19 mouse cellular contexts compared by ENCODE assay signal in genomic region chr2:121682361-121682760, GRCm38 (mm10).
"Had no signal": no experiment of that assay in that cellular context is flagged by ENCODE, and none has a peak within 500 bp of the region (broad histone marks: within the 10 kb centered on the region; RNA-seq: fewer than 3 reads in every experiment).

No protein-coding gene starts in this region.

- DNase-seq: kidney, adult 8-10 months; kidney, postnatal 10 days; kidney, postnatal 36 days; layer of hippocampus, postnatal 36 days; left cerebral cortex, postnatal 4 days; liver, embryonic 13.5 days; lung, adult 2 months; lung, postnatal 14 days; lung, postnatal 4 days; midbrain, embryonic 14.5 days; retina, postnatal 1 day; right cerebral cortex, postnatal 25 days; spleen, adult 18-20 months; thymus, postnatal 25 days had no signal

- H3K4me3 ChIP-seq: kidney, embryonic 15.5 days; liver, embryonic 13.5 days; neural tube, embryonic 12.5 days; stomach, embryonic 15.5 days had no signal

- H3K4me1 ChIP-seq: kidney, embryonic 15.5 days; liver, embryonic 13.5 days; neural tube, embryonic 12.5 days; stomach, embryonic 15.5 days had no signal

- ATAC-seq: intestine, postnatal 0 days had no signal

- H3K9me3 ChIP-seq: kidney, embryonic 15.5 days; liver, embryonic 13.5 days; neural tube, embryonic 12.5 days; stomach, embryonic 15.5 days had no signal

- H3K9ac ChIP-seq: kidney, embryonic 15.5 days; liver, embryonic 13.5 days; neural tube, embryonic 12.5 days; stomach, embryonic 15.5 days had no signal

- H3K27me3 ChIP-seq: kidney, embryonic 15.5 days; liver, embryonic 13.5 days; neural tube, embryonic 12.5 days; stomach, embryonic 15.5 days had no signal

- H3K4me2 ChIP-seq: kidney, embryonic 15.5 days; liver, embryonic 13.5 days; midbrain, embryonic 11.5 days; neural tube, embryonic 12.5 days; stomach, embryonic 15.5 days had no signal

- H3K27ac ChIP-seq: kidney, embryonic 15.5 days; liver, embryonic 13.5 days; neural tube, embryonic 12.5 days; stomach, embryonic 15.5 days had no signal

- H3K36me3 ChIP-seq: kidney, embryonic 15.5 days; liver, embryonic 13.5 days; neural tube, embryonic 12.5 days; stomach, embryonic 15.5 days had no signal
